In the genomic region with DNA sequence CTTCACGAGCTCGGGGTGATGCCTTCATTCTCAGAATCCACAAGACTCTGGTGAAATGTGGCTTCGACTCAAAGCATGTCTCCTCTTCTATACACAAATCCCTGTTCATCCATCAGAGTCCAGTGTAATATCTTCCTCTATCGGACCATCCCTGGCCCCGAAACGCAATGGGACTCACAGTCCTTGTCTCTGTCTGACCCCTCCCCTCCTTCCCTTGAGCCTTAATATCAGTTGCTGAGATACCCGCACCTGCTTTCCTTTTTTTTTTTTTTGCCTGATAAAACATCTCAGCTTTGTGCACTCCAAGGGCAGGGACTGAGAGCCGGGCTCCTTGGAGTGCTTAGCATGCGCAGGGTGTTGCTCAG, we compare ENCODE assay signal across 8 mouse cellular contexts. TPM values are rescaled to one million over a fixed set of nuclear protein-coding genes. Genes with fewer than 3 reads are reported as not detected.
DNase-seq lines count a peak whose midpoint lies in the region; ATAC-seq and TF ChIP-seq lines count a peak whose summit lies in the region.

No protein-coding gene starts in this region.

- H3K4me2 ChIP-seq in heart, embryonic 15.5 days: peak overlapping the region; percentile 87
- H3K4me2 ChIP-seq in hindbrain, embryonic 13.5 days: peak overlapping the region; percentile 93
- H3K4me2 ChIP-seq in midbrain, embryonic 13.5 days (replicated peaks): peak overlapping the region; percentile 92

- 11% methylated on average over 9 of the region's 9 CpGs for WGBS in heart, embryonic 15.5 days
- WGBS in hindbrain, embryonic 13.5 days: 3% methylated on average over 9 of the region's 9 CpGs
- 3% methylated on average over 9 of the region's 9 CpGs for WGBS in midbrain, embryonic 13.5 days

- ATAC-seq in heart, embryonic 15.5 days (replicated peaks; ENCODE audit: insufficient number of reproducible peaks, insufficient read depth, low FRiP score, low read depth): no peak
- ATAC-seq in hindbrain, embryonic 13.5 days (ENCODE audit: low FRiP score): no peak; the same call in 1 of the 2 replicates
- peak; percentile 10; the same call in 1 of the 2 replicates for ATAC-seq in midbrain, embryonic 13.5 days

- intact Hi-C loops in heart, postnatal 14 days (cut with DNase I): no loop called here

- peaks cover 26% of the 10 kb centered on the region for H3K27me3 ChIP-seq in heart, embryonic 15.5 days
- peaks cover 26% of the 10 kb centered on the region for H3K27me3 ChIP-seq in hindbrain, embryonic 13.5 days
- H3K27me3 ChIP-seq in midbrain, embryonic 13.5 days: peaks cover 14% of the 10 kb centered on the region

- TF ChIP-seq POLR2A in bone marrow macrophage, adult 2 months (IDR thresholded peaks at IDR 0.05; ENCODE audit: borderline replicate concordance, low read depth, low read length): no peak

- H3K9me3 ChIP-seq in heart, embryonic 15.5 days (replicated peaks): no peaks in the 10 kb centered on the region
- no peaks in the 10 kb centered on the region for H3K9me3 ChIP-seq in hindbrain, embryonic 13.5 days
- no peaks in the 10 kb centered on the region for H3K9me3 ChIP-seq in midbrain, embryonic 13.5 days

- no peak for TF ChIP-seq CTCF in bone marrow macrophage, adult 2 months (IDR thresholded peaks at IDR 0.05; ENCODE audit: low read depth, low read length)

- DNase-seq in heart, postnatal 14 days: no peak
- DNase-seq in cerebellum, postnatal 14 days: no peak
- no peak for DNase-seq in retina, embryonic 14.5 days (ENCODE audit: low spot score)
- DNase-seq in thymus, postnatal 0 days (ENCODE audit: low spot score): no peak

- H3K4me3 ChIP-seq in heart, embryonic 15.5 days: peak overlapping the region; percentile 66
- peak overlapping the region; percentile 69; the same call in 1 of the 2 replicates for H3K4me3 ChIP-seq in bone marrow macrophage, adult 2 months (ENCODE audit: insufficient read depth, low read length)
- peak overlapping the region; percentile 74 for H3K4me3 ChIP-seq in hindbrain, embryonic 13.5 days
- H3K4me3 ChIP-seq in midbrain, embryonic 13.5 days (replicated peaks): peak overlapping the region; percentile 64

- no peaks in the 10 kb centered on the region for H3K36me3 ChIP-seq in heart, embryonic 15.5 days
- no peaks in the 10 kb centered on the region for H3K36me3 ChIP-seq in hindbrain, embryonic 13.5 days
- H3K36me3 ChIP-seq in midbrain, embryonic 13.5 days: no peaks in the 10 kb centered on the region

- no peak overlapping the region for H3K9ac ChIP-seq in heart, embryonic 15.5 days
- H3K9ac ChIP-seq in hindbrain, embryonic 13.5 days: peak overlapping the region; percentile 89
- peak overlapping the region; percentile 84 for H3K9ac ChIP-seq in midbrain, embryonic 13.5 days (replicated peaks)

- H3K4me1 ChIP-seq in heart, embryonic 15.5 days (replicated peaks): peaks cover 36% of the 10 kb centered on the region
- H3K4me1 ChIP-seq in bone marrow macrophage, adult 2 months (ENCODE audit: control insufficient read depth, insufficient read depth, low read length): peaks cover 11% of the 10 kb centered on the region
- peaks cover 59% of the 10 kb centered on the region for H3K4me1 ChIP-seq in hindbrain, embryonic 13.5 days (replicated peaks)
- peaks cover 43% of the 10 kb centered on the region for H3K4me1 ChIP-seq in midbrain, embryonic 13.5 days (replicated peaks)

- no peak overlapping the region for H3K27ac ChIP-seq in heart, embryonic 15.5 days
- H3K27ac ChIP-seq in bone marrow macrophage, adult 2 months (ENCODE audit: insufficient read depth, low read depth, low read length): no peak overlapping the region
- peak overlapping the region; percentile 66 for H3K27ac ChIP-seq in hindbrain, embryonic 13.5 days
- peak overlapping the region; percentile 72 for H3K27ac ChIP-seq in midbrain, embryonic 13.5 days

RNA-seq across cellular contexts. Expression of a gene that starts 0.7 kb away (rescaled TPM):
- 6.8 and 10.4 TPM in 2 replicates for polyA plus RNA-seq in heart, embryonic 15.5 days (2015; fragmentation: Nextera tagmentation; extraction: Ambion mirVana)
- total RNA-seq in heart, postnatal 14 days (2021): 1 to 10 TPM; 2.5 to 3.2 TPM
- 1.8 and 2.6 TPM in 2 replicates for polyA plus RNA-seq in bone marrow macrophage, adult 2 months (2012; ENCODE audit: insufficient read depth, insufficient read length, missing spikeins)
- 18.4 and 19.9 TPM in 2 replicates for polyA plus RNA-seq in hindbrain, embryonic 13.5 days (2015; fragmentation: Nextera tagmentation; extraction: Ambion mirVana)
- polyA plus RNA-seq in midbrain, embryonic 13.5 days (2015; fragmentation: Nextera tagmentation; extraction: Ambion mirVana): 17.4 and 21.3 TPM in 2 replicates
- polyA plus RNA-seq in thymus, postnatal 0 days (2015; fragmentation: Nextera tagmentation; extraction: Ambion mirVana): 7.1 and 9.2 TPM in 2 replicates

RNA-seq across cellular contexts. Expression of a gene that starts 28.9 kb away (rescaled TPM):
- 149 and 155 TPM in 2 replicates for polyA plus RNA-seq in heart, embryonic 15.5 days (2015; fragmentation: Nextera tagmentation; extraction: Ambion mirVana)
- total RNA-seq in heart, postnatal 14 days (2021): 10 to 100 TPM; 66.0 to 66.7 TPM
- 54.5 and 64.3 TPM in 2 replicates for polyA plus RNA-seq in bone marrow macrophage, adult 2 months (2012; ENCODE audit: insufficient read depth, insufficient read length, missing spikeins)
- 90.4 and 92.7 TPM in 2 replicates for polyA plus RNA-seq in hindbrain, embryonic 13.5 days (2015; fragmentation: Nextera tagmentation; extraction: Ambion mirVana)
- 102 and 108 TPM in 2 replicates for polyA plus RNA-seq in midbrain, embryonic 13.5 days (2015; fragmentation: Nextera tagmentation; extraction: Ambion mirVana)
- polyA plus RNA-seq in thymus, postnatal 0 days (2015; fragmentation: Nextera tagmentation; extraction: Ambion mirVana): 208 and 209 TPM in 2 replicates

Comparison
In these comparisons a context has a peak if more than half of its experiments do, and no peak if none do; other contexts are left out.
1. H3K27ac ChIP-seq: peak in hindbrain, embryonic 13.5 days (single experiment) and midbrain, embryonic 13.5 days (single experiment); none in heart, embryonic 15.5 days (single experiment) and bone marrow macrophage, adult 2 months (single experiment).
2. Peak in every context shown above with its lines, with median percentiles within 50 percentile points of each other: H3K4me2 ChIP-seq and H3K4me3 ChIP-seq.